Mouse (Mus musculus) G1E-ER4 (cell line): ENCODE results near the gene Brms1. TPM values are rescaled to one million over a fixed set of nuclear protein-coding genes. Genes with fewer than 3 reads are reported as not detected.

Experiments
- GATA1 ChIP-seq: IDR thresholded peaks from one replicate; pipeline ENCODE4 v1.8.0; 2012; ENCODE audit warnings: low read length, inconsistent platforms
- polyA plus RNA-seq: library from polyadenylated mRNA; stranded (reverse); fragments of >175 nt; gene quantifications from 2 replicates; pipeline ENCODE4 v1.2.3, GENCODE M21; 2012

The Brms1 gene
- polyA plus RNA-seq, 1 experiment = 61.3 TPM

- no peak for TF ChIP-seq GATA1
Observed at GRCm38 (mm10) chr19:5053909-5054308, 12.8 kb downstream of the Brms1 start.

GRCm38 (mm10) chr19:5056251-5056650, 15.1 kb downstream of the Brms1 start:
- TF ChIP-seq GATA1 = no peak

GRCm38 (mm10) chr19:5057876-5058775, 17.0 kb downstream of the Brms1 start:
- TF ChIP-seq GATA1 = no peak

- no peak for TF ChIP-seq GATA1
Observed at GRCm38 (mm10) chr19:5058801-5059771, 17.9 kb downstream of the Brms1 start.

- no peak for TF ChIP-seq GATA1
Observed at GRCm38 (mm10) chr19:5060365-5061330, 19.5 kb downstream of the Brms1 start.

GRCm38 (mm10) chr19:5062041-5062440, 20.9 kb downstream of the Brms1 start:
- no peak for TF ChIP-seq GATA1

- TF ChIP-seq GATA1 = no peak
Observed at GRCm38 (mm10) chr19:5062446-5062845, 21.3 kb downstream of the Brms1 start.

- no peak for TF ChIP-seq GATA1
Observed at GRCm38 (mm10) chr19:5065104-5065503, 23.9 kb downstream of the Brms1 start.

GRCm38 (mm10) chr19:5067040-5067799, 26.1 kb downstream of the Brms1 start:
- TF ChIP-seq GATA1 = no peak

GRCm38 (mm10) chr19:5067867-5068569, 26.9 kb downstream of the Brms1 start, which contains the start of gene Cd248:
Cd248 (plus strand) TSS chr19:5068078.
- no peak for TF ChIP-seq GATA1

- no peak for TF ChIP-seq GATA1
Observed at GRCm38 (mm10) chr19:5068570-5069234, 27.5 kb downstream of the Brms1 start.

- TF ChIP-seq GATA1 = no peak
Observed at GRCm38 (mm10) chr19:5069486-5069885, 28.3 kb downstream of the Brms1 start.

GRCm38 (mm10) chr19:5069978-5070377, 28.8 kb downstream of the Brms1 start:
- TF ChIP-seq GATA1 = no peak

GRCm38 (mm10) chr19:5071077-5071476, 29.9 kb downstream of the Brms1 start:
- no peak for TF ChIP-seq GATA1
